Mouse (Mus musculus): ENCODE data around the gene Notch4. TPM values are rescaled to one million over a fixed set of nuclear protein-coding genes. Genes with fewer than 3 reads are reported as not detected.

Gene Notch4
- polyA plus RNA-seq, 1 experiment, result 4.3 TPM

DNA sequence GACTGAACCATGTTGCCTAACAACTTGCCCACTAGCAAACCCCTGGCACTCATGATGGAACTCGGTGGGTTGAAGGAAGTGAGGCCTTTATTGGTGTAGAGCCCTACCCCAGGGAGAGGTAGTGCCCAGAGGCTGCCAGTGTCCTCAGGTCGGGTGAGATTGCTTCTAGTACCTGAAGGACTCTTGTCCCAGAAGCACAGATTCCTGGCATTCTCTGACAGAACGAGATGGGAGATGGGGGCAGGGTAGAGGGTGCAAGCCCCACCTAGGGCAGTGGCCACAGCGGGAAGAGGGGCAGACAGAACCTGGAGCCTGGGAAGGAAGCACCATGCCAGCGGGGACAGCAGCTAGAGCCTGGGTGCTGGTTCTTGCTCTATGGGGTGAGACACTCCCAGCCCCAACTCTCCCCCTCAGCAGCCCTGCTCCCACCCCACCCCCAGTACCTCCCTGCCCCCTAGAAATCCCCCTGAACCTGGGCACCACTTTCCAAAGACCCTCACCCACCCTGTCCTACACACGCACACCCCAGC is 33.6 kb downstream of the Notch4 start, which contains the start of gene Ager:
Gene Ager, plus strand, starts transcription at position 297 of the 530 bp plus-strand sequence.
- DNase-seq, result no peak

DNA sequence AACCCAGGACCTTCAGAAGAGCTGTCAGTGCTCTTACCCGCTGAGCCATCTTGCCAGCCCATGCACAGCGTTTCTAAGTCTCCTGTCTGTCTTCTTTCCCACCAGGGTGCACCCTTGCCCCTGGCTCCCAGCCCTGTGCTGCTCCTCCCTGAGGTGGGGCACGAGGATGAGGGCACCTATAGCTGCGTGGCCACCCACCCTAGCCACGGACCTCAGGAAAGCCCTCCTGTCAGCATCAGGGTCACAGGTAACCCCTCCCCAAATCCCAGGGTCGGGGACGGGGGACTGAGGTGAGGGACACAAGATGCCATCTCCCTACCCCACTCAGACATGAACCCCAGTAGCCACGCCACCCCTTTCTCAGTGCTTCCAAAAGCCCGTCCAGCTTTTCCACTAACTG is 35.8 kb downstream of the Notch4 start:
- no peaks in the 10 kb centered on the region for H3K27me3 ChIP-seq (ENCODE audit: control insufficient read depth, insufficient read depth, low read length)
- no peaks in the 10 kb centered on the region for H3K4me1 ChIP-seq (ENCODE audit: control insufficient read depth, insufficient read depth, low read length)
- 61% methylated on average over 9 of the region's 9 CpGs for WGBS

More for the DNA sequence above, 33.6 kb downstream of the Notch4 start, which contains the start of gene Ager:
- TF ChIP-seq POLR2A (IDR thresholded peaks at IDR 0.05; ENCODE audit: borderline replicate concordance, insufficient read depth, low read length) (no peak), CTCF (IDR thresholded peaks at IDR 0.05; ENCODE audit: borderline replicate concordance, insufficient read depth, low read depth, low read length) (no peak)
- Histone ChIP-seq H3K27ac (ENCODE audit: insufficient read depth, low read length) (no peak within 1 kb of the TSS), H3K27me3 (ENCODE audit: control insufficient read depth, insufficient read depth, low read length) (no peaks in the 10 kb centered on the region), H3K4me1 (ENCODE audit: control insufficient read depth, insufficient read depth, low read length) (no peaks in the 10 kb centered on the region; the same call in 1 of the 2 replicates), H3K4me3 (replicated peaks; ENCODE audit: insufficient read depth, low read depth, low read length) (no peak within 1 kb of the TSS)
- WGBS, result 25% methylated on average over 6 of the region's 6 CpGs

DNA sequence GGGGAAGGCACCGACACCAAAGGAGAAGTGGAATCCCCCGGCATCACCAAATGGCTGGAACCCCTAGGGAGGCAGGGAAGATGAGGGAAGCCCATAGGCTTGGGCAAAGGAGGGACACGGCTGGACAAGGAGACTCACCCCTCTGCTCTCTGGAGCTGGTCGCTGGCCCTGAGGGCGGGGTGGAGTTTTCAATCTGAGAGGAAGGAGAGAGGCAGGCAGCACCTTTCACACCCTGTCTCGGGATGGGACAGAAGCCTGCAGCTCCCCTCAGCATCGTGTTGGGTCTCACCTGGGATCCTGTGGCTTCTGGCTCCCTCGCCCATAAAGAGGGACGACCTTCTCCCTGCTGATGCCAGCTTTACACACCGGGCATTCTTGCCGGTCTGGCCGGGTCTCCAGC is 37.7 kb downstream of the Notch4 start:
- Histone ChIP-seq H3K4me3 (replicated peaks; ENCODE audit: insufficient read depth, low read depth, low read length) (no peak overlapping the region), H3K4me1 (ENCODE audit: control insufficient read depth, insufficient read depth, low read length) (no peaks in the 10 kb centered on the region; the same call in 1 of the 2 replicates), H3K27ac (ENCODE audit: insufficient read depth, low read length) (no peak overlapping the region), H3K27me3 (ENCODE audit: control insufficient read depth, insufficient read depth, low read length) (no peaks in the 10 kb centered on the region)
- TF ChIP-seq CTCF (IDR thresholded peaks at IDR 0.05; ENCODE audit: borderline replicate concordance, insufficient read depth, low read depth, low read length) (no peak), POLR2A (IDR thresholded peaks at IDR 0.05; ENCODE audit: borderline replicate concordance, insufficient read depth, low read length) (no peak)
- DNase-seq, result peak in 1 of 2 experiments; percentile 22
- WGBS, result 82% methylated on average over 12 of the region's 12 CpGs

More for the DNA sequence above, 35.8 kb downstream of the Notch4 start:
- no peak for TF ChIP-seq CTCF (IDR thresholded peaks at IDR 0.05; ENCODE audit: borderline replicate concordance, insufficient read depth, low read depth, low read length)
- no peak for TF ChIP-seq POLR2A (IDR thresholded peaks at IDR 0.05; ENCODE audit: borderline replicate concordance, insufficient read depth, low read length)
- Histone ChIP-seq H3K4me3 (replicated peaks; ENCODE audit: insufficient read depth, low read depth, low read length) (no peak overlapping the region), H3K27ac (ENCODE audit: insufficient read depth, low read length) (no peak overlapping the region)
- peak in 1 of 2 experiments; percentile 16 for DNase-seq

DNA sequence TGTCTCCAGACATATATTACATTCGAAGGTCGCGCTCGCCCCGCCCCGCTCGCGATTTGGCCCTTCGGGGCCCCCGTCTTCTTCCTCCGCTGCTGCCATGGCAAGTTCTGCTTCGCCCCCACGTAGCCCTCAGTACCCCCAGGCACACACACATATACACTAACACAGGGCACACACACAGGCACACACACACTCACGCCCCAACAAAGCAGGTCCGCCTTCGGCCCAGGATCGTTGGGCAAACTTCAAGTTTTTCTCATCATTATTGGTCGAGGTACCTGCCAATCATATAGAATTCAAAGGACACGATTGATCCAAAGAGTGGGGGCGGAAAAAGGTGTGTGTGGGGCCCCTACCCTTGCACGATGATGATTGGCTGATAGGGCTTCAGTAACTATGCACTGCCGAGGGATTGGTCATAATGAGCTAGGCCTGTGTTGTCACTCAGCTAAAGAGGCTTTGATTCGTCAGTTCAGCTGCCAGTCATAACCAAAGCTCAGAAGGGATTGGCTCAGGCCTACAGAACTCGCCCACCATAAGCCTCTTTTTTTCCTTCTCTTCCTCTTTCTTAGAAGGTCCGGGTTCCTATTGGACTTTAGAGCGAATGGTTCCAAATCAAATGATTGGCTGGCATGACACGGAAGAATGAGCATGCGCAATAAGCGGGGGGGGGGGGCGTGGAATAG is 39.5 kb downstream of the Notch4 start, which contains the start of gene Rnf5:
Gene Rnf5, minus strand, starts transcription at position 316 of the 686 bp plus-strand sequence.
- peak; percentile 52; the same call in 1 of the 2 replicates for TF ChIP-seq POLR2A (IDR thresholded peaks at IDR 0.05; ENCODE audit: borderline replicate concordance, insufficient read depth, low read length)
- no peak for TF ChIP-seq CTCF (IDR thresholded peaks at IDR 0.05; ENCODE audit: borderline replicate concordance, insufficient read depth, low read depth, low read length)
- DNase-seq, result peak; percentile 97 to 100
- 2% methylated on average over 30 of the region's 30 CpGs for WGBS
- Histone ChIP-seq H3K4me3 (replicated peaks; ENCODE audit: insufficient read depth, low read depth, low read length) (peak within 1 kb of the TSS; percentile 87), H3K27me3 (ENCODE audit: control insufficient read depth, insufficient read depth, low read length) (no peaks in the 10 kb centered on the region), H3K27ac (ENCODE audit: insufficient read depth, low read length) (peak within 1 kb of the TSS; percentile 96), H3K4me1 (ENCODE audit: control insufficient read depth, insufficient read depth, low read length) (peaks cover 9% of the 10 kb centered on the region)

DNA sequence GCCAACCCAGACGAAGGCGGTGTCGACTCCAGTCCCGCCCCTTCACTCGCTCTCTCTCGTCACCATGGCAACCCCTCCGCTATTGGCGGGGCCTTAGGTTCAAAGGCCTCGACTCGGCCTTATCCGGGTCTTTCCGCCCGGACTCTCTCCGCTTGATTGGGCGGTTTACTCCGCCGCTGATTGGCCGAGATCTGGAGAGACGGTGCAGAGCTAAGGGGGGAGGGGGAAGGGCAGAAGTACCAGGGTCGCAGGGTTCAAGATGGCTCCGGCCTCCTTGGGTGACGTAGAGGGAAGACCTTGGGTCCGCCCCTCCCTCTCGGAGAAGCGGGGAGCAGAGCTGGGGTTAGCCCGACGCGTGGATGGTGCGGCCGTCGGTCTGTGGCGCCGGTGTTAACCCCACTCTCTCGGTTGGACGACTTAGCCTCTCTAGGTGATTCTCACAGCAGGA is 40.0 kb downstream of the Notch4 start, which contains the start of gene Agpat1:
Gene Agpat1, plus strand, starts transcription at position 202 of the 448 bp plus-strand sequence.
- H3K27ac ChIP-seq (ENCODE audit: insufficient read depth, low read length), result peak within 1 kb of the TSS; percentile 96
- peaks cover 9% of the 10 kb centered on the region for H3K4me1 ChIP-seq (ENCODE audit: control insufficient read depth, insufficient read depth, low read length)
- WGBS, result under 1% methylated on average over 35 of the region's 35 CpGs
- TF ChIP-seq POLR2A (IDR thresholded peaks at IDR 0.05; ENCODE audit: borderline replicate concordance, insufficient read depth, low read length), result peak; percentile 77
- TF ChIP-seq CTCF (IDR thresholded peaks at IDR 0.05; ENCODE audit: borderline replicate concordance, insufficient read depth, low read depth, low read length), result no peak
- peak within 1 kb of the TSS; percentile 87 for H3K4me3 ChIP-seq (replicated peaks; ENCODE audit: insufficient read depth, low read depth, low read length)
- peak; percentile 98 to 100 for DNase-seq
- H3K27me3 ChIP-seq (ENCODE audit: control insufficient read depth, insufficient read depth, low read length), result no peaks in the 10 kb centered on the region

DNA sequence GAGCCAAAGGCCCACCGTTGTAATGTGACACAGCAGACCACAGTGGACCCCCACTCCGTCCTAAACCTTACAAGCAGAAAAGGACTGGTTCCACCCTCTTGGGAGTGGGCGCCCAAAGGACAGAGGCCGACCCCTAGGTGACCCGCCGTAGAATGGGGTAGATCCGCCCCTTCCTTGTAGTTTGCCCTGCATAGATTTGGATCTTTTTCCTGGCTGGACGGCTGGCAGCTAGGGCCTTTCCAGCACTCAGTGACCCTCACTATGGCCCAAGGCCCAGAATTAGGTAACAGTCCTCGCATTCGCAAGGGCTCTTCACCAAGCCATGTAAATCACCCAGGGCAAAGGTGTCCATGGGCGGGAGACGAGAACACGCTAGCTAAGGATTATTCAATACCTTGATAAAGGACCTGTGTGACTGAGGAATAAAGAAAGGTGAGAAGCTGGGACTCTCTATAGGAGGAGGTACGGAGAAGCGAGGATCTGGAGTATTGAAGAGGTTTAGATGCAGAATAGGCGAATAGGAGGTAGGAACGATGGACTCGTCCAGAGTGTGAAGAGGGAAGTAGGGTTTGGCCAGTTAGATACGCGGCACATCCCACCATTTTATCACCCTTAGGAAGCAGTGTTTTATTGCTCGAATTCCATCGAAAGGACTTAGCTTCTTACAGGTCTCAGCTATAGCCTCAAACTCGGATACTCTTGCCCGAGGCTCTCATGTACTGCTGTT is 40.6 kb downstream of the Notch4 start:
- Histone ChIP-seq H3K27me3 (ENCODE audit: control insufficient read depth, insufficient read depth, low read length) (no peaks in the 10 kb centered on the region), H3K4me1 (ENCODE audit: control insufficient read depth, insufficient read depth, low read length) (peaks cover 13% of the 10 kb centered on the region), H3K27ac (ENCODE audit: insufficient read depth, low read length) (peak overlapping the region; percentile 96), H3K4me3 (replicated peaks; ENCODE audit: insufficient read depth, low read depth, low read length) (peak overlapping the region; percentile 82)
- DNase-seq, result no peak
- no peak for TF ChIP-seq POLR2A (IDR thresholded peaks at IDR 0.05; ENCODE audit: borderline replicate concordance, insufficient read depth, low read length)
- 11% methylated on average over 24 of the region's 24 CpGs for WGBS

DNA sequence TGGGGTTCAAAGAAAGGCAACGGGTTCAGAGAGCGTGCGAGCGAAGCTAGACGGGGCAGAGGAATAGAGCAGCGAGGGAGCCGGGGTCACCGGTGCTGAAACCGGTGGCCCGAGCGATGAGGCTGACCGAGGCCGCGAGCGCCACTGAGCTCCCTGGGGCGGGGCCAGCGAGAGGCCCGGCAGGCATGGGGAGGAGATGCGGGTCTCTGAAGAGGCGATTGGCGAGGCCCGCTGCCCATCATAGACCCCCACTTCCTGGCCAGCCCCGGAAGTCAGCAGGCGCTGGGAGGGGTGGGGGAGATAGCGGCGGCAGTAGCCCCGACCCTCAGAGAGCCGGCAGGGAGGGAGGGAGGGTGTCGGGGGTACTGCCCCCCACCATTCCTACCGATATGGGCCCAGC is 41.5 kb downstream of the Notch4 start:
- peaks cover 13% of the 10 kb centered on the region for H3K4me1 ChIP-seq (ENCODE audit: control insufficient read depth, insufficient read depth, low read length)
- TF ChIP-seq CTCF (IDR thresholded peaks at IDR 0.05; ENCODE audit: borderline replicate concordance, insufficient read depth, low read depth, low read length) (no peak), POLR2A (IDR thresholded peaks at IDR 0.05; ENCODE audit: borderline replicate concordance, insufficient read depth, low read length) (peak; percentile 85)
- 3% methylated on average over 30 of the region's 30 CpGs for whole genome bisulfite sequencing
- DNase-seq, result peak; percentile 97
- peak overlapping the region; percentile 96 for H3K27ac ChIP-seq (ENCODE audit: insufficient read depth, low read length)
- no peaks in the 10 kb centered on the region for H3K27me3 ChIP-seq (ENCODE audit: control insufficient read depth, insufficient read depth, low read length)
- peak overlapping the region; percentile 82 for H3K4me3 ChIP-seq (replicated peaks; ENCODE audit: insufficient read depth, low read depth, low read length)

All from cerebellum, adult 2 months (tissue).